Mouse (Mus musculus) midbrain, embryonic 13.5 days (tissue): ENCODE results near the gene Golga7b. TPM values are rescaled to one million over a fixed set of nuclear protein-coding genes. Genes with fewer than 3 reads are reported as not detected.

ENCODE experiments used
- ATAC-seq: fragments of 200-750 bp; cut with Nextera tagmentation; 2 replicates; pipeline ENCODE4 v1.8.0; 2017; ENCODE audit warnings: mild to moderate bottlenecking, moderate TSS enrichment, moderate library complexity
- H3K27ac ChIP-seq: fragments of 300-500 bp; sonication (generic); 2 replicates; pipeline ENCODE4 v1.5.1; 2015; ENCODE audit warnings: inconsistent platforms, mild to moderate bottlenecking, moderate library complexity
- H3K27me3 ChIP-seq: fragments of 300-500 bp; sonication (generic); 2 replicates; pipeline ENCODE4 v1.6.1; 2015; ENCODE audit warnings: mild to moderate bottlenecking, inconsistent platforms
- H3K36me3 ChIP-seq: fragments of 300-500 bp; sonication (generic); 2 replicates; pipeline ENCODE4 v1.6.1; 2015; ENCODE audit warnings: mild to moderate bottlenecking, inconsistent platforms
- H3K4me1 ChIP-seq: fragments of 300-500 bp; sonication (generic); replicated peaks from 2 replicates; pipeline ENCODE4 v1.6.1; 2015; ENCODE audit warnings: inconsistent platforms
- H3K4me2 ChIP-seq: fragments of 300-500 bp; sonication (generic); replicated peaks from 2 replicates; pipeline ENCODE4 v1.6.1; 2015; ENCODE audit warnings: moderate library complexity, mild to moderate bottlenecking, inconsistent platforms
- H3K4me3 ChIP-seq: fragments of 300-500 bp; sonication (generic); replicated peaks from 2 replicates; pipeline ENCODE4 v1.5.1; 2015; ENCODE audit warnings: mild to moderate bottlenecking, inconsistent platforms
- H3K9ac ChIP-seq: fragments of 300-500 bp; sonication (generic); replicated peaks from 2 replicates; pipeline ENCODE4 v1.6.1; 2015; ENCODE audit warnings: mild to moderate bottlenecking, inconsistent platforms
- H3K9me3 ChIP-seq: fragments of 300-500 bp; sonication (generic); 2 replicates; pipeline ENCODE4 v1.6.1; 2016; ENCODE audit warnings: mild to moderate bottlenecking, inconsistent platforms
- WGBS: fragments of 180-500 bp; shearing (Covaris S2); methylation state at CpG from one replicate; pipeline ENCODE4 v1.1.7; 2015; 5-methylcytosine and 5-hydroxymethylcytosine counted together
- polyA plus RNA-seq: library from polyadenylated mRNA; unstranded; fragments of >200 nt; fragmentation: Nextera tagmentation; extraction: Ambion mirVana; gene quantifications from 2 replicates; pipeline ENCODE4 v1.2.1, GENCODE M21; 2015

Golga7b gene
- 26.3 and 27.5 TPM in 2 replicates for polyA plus RNA-seq

DNA sequence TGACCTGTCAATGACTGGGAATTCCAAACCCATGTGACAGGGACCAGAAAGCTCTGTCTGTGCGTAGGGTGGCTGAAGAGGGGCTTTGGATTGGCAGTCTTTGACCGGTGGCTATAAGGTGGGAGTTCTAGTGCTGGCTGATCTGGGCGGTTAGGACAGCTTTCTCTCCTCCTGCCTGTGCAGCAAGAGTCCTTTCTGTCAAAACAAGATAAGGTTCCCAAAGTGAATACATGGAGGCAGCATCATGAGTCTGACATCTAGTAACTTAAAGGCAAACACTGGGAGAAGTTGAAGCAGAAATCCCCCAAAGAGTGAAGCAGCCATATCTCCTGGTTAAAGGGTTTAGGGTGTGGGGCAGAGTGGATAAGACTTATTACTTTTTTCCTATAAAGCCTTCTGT lies at the start of gene Golga7b:
TSS of gene Golga7b (plus strand) at position 56 of the 400 bp plus-strand sequence.
- ATAC-seq, result no peak
- H3K27ac ChIP-seq, result no peak within 1 kb of the TSS
- H3K9ac ChIP-seq, result no peak within 1 kb of the TSS
- H3K4me1 ChIP-seq, result no peaks in the 10 kb centered on the region
- no peak within 1 kb of the TSS for H3K4me2 ChIP-seq
- H3K27me3 ChIP-seq, result no peaks in the 10 kb centered on the region
- H3K9me3 ChIP-seq, result no peaks in the 10 kb centered on the region
- H3K36me3 ChIP-seq, result no peaks in the 10 kb centered on the region
- no peak within 1 kb of the TSS for H3K4me3 ChIP-seq
- WGBS, result 91% methylated on average over 3 of the region's 3 CpGs

- H3K36me3 ChIP-seq, result 0 out of 2 replicates have a peak, but pooled peaks cover 1% of the 10 kb centered on the region
- H3K27me3 ChIP-seq, result peaks cover 51% of the 10 kb centered on the region
- H3K9ac ChIP-seq, result no peak overlapping the region
- H3K9me3 ChIP-seq, result no peaks in the 10 kb centered on the region
- peaks cover 13% of the 10 kb centered on the region for H3K4me1 ChIP-seq
- H3K4me3 ChIP-seq, result no peak overlapping the region
- 41% methylated on average over 11 of the region's 11 CpGs for WGBS
- no peak overlapping the region for H3K4me2 ChIP-seq
- no peak overlapping the region for H3K27ac ChIP-seq
- no peak for ATAC-seq
Observed at GRCm38 (mm10) chr19:42198026-42198425, 49.3 kb upstream of the Golga7b start.

DNA sequence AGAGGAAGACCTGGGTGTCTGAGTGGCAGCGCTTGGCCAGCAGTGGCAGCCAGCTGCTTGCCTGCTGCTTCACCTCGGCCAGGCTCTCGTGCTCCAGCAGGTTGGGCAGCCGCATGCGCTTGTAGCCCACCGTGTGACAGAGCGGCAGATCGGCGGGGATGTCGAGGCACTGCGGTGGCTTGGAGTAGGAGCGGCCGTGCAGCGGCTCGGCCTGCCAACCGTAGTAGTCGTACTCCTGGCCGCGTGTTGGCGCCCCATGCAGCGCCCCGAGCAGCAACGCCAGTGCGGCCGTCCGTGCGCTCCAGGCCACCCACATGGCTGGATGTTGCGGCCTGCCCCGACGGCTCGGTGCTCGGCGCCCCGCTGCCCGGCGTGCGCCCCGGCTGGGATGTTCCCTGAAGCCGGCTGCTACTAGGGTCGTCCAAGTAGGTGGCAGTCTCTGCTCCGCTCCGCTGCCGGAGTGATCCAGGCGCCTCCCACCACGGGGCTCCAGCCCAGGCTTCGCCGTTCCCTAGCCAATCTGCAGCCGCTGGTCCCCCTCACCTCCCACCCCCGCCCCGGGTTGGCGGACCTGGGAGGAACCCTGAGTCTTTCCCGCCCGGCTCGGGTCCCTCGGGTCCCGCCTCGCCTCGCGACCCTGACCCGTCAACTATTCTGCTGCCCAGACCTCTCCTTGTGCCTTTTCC lies 45.5 kb upstream of the Golga7b start, which contains the start of gene Sfrp5:
TSS of gene Sfrp5 (minus strand) at position 557 of the 686 bp plus-strand sequence.
- peak within 1 kb of the TSS; percentile 32; the same call in 1 of the 2 replicates for H3K9ac ChIP-seq

DNA sequence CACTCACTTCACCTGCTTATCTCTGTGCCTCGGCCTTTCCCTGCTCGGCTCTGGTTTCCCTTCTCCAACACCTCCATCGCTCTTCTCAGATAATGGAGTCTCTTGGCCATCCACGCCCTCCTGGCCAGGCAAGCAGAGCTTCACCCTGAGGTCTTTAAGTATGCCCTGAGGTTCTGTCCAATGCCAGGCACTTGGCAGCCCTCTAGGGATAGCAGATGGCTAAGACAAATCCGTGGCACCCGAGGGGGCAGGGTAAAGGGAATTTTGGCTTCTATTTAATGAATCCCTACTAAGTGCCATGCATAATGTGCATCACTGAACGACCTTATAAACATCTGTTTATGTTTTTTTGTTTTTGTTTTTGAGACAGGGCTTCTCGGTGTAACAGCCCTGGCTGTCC lies 44.9 kb upstream of the Golga7b start:
- WGBS, result 41% methylated on average over 8 of the region's 8 CpGs
- peaks cover 67% of the 10 kb centered on the region for H3K27me3 ChIP-seq
- H3K4me3 ChIP-seq, result peak overlapping the region; percentile 32; the same call in 1 of the 2 replicates
- no peaks in the 10 kb centered on the region for H3K9me3 ChIP-seq
- H3K9ac ChIP-seq, result no peak overlapping the region
- peaks cover 13% of the 10 kb centered on the region for H3K4me1 ChIP-seq
- no peak for ATAC-seq
- peak overlapping the region; percentile 49 for H3K4me2 ChIP-seq
- H3K36me3 ChIP-seq, result no peaks in the 10 kb centered on the region
- no peak overlapping the region for H3K27ac ChIP-seq

More for the DNA sequence above, 45.5 kb upstream of the Golga7b start, which contains the start of gene Sfrp5:
- H3K9me3 ChIP-seq, result no peaks in the 10 kb centered on the region
- peaks cover 67% of the 10 kb centered on the region for H3K27me3 ChIP-seq
- H3K4me2 ChIP-seq, result peak within 1 kb of the TSS; percentile 49
- H3K36me3 ChIP-seq, result no peaks in the 10 kb centered on the region
- H3K4me3 ChIP-seq, result peak within 1 kb of the TSS; percentile 32
- under 1% methylated on average over 60 of the region's 60 CpGs for WGBS
- no peak within 1 kb of the TSS for H3K27ac ChIP-seq
- peaks cover 13% of the 10 kb centered on the region for H3K4me1 ChIP-seq
- ATAC-seq, result peak; percentile 40

DNA sequence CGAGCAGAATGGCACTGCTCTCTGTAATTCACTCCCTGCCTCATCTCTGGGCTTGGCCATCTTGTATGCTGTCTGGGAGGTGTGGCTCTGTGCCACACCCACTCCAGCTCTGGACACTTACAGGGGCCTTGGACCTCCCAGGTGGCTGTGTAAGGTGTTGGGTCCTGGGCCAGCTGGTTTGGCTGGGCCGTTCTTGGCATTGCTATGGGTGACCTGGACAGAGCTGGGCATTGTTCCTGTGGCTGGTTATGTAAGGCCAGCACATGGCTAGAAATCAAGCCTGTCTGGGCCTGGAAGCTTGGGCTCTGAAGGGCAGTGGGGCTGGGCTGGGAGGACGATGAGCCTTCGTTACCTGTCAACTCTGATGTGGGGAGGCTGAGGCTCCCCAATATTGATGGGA lies 43.1 kb upstream of the Golga7b start:
- no peak overlapping the region for H3K9ac ChIP-seq
- peaks cover 13% of the 10 kb centered on the region for H3K4me1 ChIP-seq
- no peaks in the 10 kb centered on the region for H3K36me3 ChIP-seq
- no peak for ATAC-seq
- WGBS, result 94% methylated on average over 4 of the region's 4 CpGs
- H3K27ac ChIP-seq, result no peak overlapping the region
- peaks cover 54% of the 10 kb centered on the region for H3K27me3 ChIP-seq
- no peak overlapping the region for H3K4me3 ChIP-seq
- H3K9me3 ChIP-seq, result no peaks in the 10 kb centered on the region
- no peak overlapping the region for H3K4me2 ChIP-seq

GRCm38 (mm10) chr19:42205201-42205600 lies 42.2 kb upstream of the Golga7b start:
- no peaks in the 10 kb centered on the region for H3K36me3 ChIP-seq
- H3K4me1 ChIP-seq, result peaks cover 13% of the 10 kb centered on the region
- no peak overlapping the region for H3K9ac ChIP-seq
- H3K9me3 ChIP-seq, result no peaks in the 10 kb centered on the region
- peaks cover 45% of the 10 kb centered on the region for H3K27me3 ChIP-seq
- H3K4me2 ChIP-seq, result no peak overlapping the region
- 86% methylated on average over 8 of the region's 8 CpGs for WGBS
- H3K4me3 ChIP-seq, result no peak overlapping the region
- no peak overlapping the region for H3K27ac ChIP-seq
- ATAC-seq, result no peak

GRCm38 (mm10) chr19:42209485-42209884 lies 37.9 kb upstream of the Golga7b start:
- Histone ChIP-seq H3K36me3 (no peaks in the 10 kb centered on the region), H3K27ac (no peak overlapping the region), H3K9me3 (no peaks in the 10 kb centered on the region), H3K4me2 (no peak overlapping the region), H3K27me3 (0 out of 2 replicates have a peak, but pooled peaks cover 2% of the 10 kb centered on the region), H3K9ac (no peak overlapping the region), H3K4me3 (no peak overlapping the region), H3K4me1 (no peaks in the 10 kb centered on the region; the same call in 1 of the 2 replicates)
- 70% methylated on average over 7 of the region's 7 CpGs for WGBS
- no peak for ATAC-seq

DNA sequence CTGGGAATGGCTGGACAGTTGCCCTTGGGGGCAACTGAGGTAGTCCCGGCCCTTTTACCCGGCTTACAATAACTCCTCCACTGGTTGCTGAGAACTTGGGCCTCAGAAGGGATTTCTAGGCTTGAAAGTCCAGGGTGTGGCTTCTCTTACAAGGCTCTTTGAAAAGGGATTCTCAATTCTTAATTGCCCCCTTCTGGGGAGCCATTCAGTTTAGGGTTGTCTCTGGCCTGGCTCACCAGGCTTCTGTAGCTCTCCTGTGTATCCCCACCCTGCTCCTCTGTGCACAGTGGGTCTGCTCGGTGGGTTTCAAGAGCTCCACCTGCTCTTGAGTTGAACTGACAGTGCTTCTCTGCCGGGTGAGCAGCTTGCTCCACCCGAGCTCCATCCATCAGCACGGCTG lies 37.4 kb upstream of the Golga7b start:
- no peak overlapping the region for H3K4me2 ChIP-seq
- no peaks in the 10 kb centered on the region for H3K9me3 ChIP-seq
- H3K4me1 ChIP-seq, result no peaks in the 10 kb centered on the region; the same call in 1 of the 2 replicates
- no peak overlapping the region for H3K4me3 ChIP-seq
- no peaks in the 10 kb centered on the region for H3K27me3 ChIP-seq
- H3K36me3 ChIP-seq, result no peaks in the 10 kb centered on the region
- no peak overlapping the region for H3K9ac ChIP-seq
- 68% methylated on average over 6 of the region's 6 CpGs for WGBS
- no peak for ATAC-seq
- no peak overlapping the region for H3K27ac ChIP-seq

- H3K36me3 ChIP-seq, result no peaks in the 10 kb centered on the region
- WGBS, result 66% methylated on average over 8 of the region's 8 CpGs
- H3K27ac ChIP-seq, result no peak overlapping the region
- H3K4me3 ChIP-seq, result no peak overlapping the region
- H3K4me2 ChIP-seq, result no peak overlapping the region
- no peak overlapping the region for H3K9ac ChIP-seq
- no peaks in the 10 kb centered on the region for H3K9me3 ChIP-seq
- no peaks in the 10 kb centered on the region for H3K27me3 ChIP-seq
- H3K4me1 ChIP-seq, result no peaks in the 10 kb centered on the region; the same call in 1 of the 2 replicates
- no peak for ATAC-seq
Observed at GRCm38 (mm10) chr19:42211936-42212335, 35.4 kb upstream of the Golga7b start.

- WGBS, result 88% methylated on average over 2 of the region's 2 CpGs
- H3K4me3 ChIP-seq, result no peak overlapping the region
Observed at GRCm38 (mm10) chr19:42214601-42215000, 32.8 kb upstream of the Golga7b start.

DNA sequence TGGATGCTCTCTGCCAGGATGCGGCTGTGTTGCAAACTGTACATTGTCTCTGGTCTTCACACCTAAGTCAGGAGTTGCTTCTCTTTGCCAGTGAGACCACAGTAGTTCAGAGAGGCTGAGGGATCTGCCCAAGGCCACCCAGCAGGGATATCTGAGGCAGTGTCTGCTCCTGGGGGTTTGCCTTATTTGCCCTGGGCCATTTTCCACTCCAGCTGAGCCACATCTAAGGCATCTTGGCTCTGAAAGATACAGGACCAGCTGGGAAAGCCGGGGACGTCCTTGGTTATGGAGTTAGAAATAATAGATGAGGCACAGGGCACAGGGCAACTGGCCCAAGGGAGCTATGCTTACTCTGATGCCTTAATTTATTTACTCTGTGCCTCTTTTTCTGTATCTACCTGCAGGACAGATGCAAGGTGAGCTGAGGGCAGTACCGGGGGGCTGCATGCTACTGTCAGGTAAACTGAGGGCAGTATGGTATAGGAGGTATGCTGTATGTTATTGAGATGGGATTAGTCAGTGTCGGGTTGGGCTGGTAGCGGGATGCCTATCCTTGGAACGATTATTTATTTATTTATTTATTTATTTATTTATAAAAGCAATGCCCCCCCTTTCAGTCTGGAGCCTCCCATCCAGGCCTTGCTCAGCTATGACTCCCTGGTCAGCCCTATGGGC lies 30.5 kb upstream of the Golga7b start:
- H3K27ac ChIP-seq, result no peak overlapping the region
- 70% methylated on average over 7 of the region's 7 CpGs for WGBS
- peak; percentile 55 for ATAC-seq
- no peak overlapping the region for H3K4me2 ChIP-seq
- H3K4me3 ChIP-seq, result no peak overlapping the region
- no peaks in the 10 kb centered on the region for H3K9me3 ChIP-seq
- H3K4me1 ChIP-seq, result no peaks in the 10 kb centered on the region
- no peaks in the 10 kb centered on the region for H3K36me3 ChIP-seq
- H3K27me3 ChIP-seq, result no peaks in the 10 kb centered on the region
- no peak overlapping the region for H3K9ac ChIP-seq

More at GRCm38 (mm10) chr19:42214601-42215000, 32.8 kb upstream of the Golga7b start:
- Histone ChIP-seq H3K9ac (no peak overlapping the region), H3K36me3 (no peaks in the 10 kb centered on the region), H3K27me3 (no peaks in the 10 kb centered on the region), H3K4me1 (no peaks in the 10 kb centered on the region; the same call in 1 of the 2 replicates), H3K9me3 (no peaks in the 10 kb centered on the region), H3K4me2 (no peak overlapping the region), H3K27ac (no peak overlapping the region)
- no peak for ATAC-seq

- H3K9me3 ChIP-seq, result no peaks in the 10 kb centered on the region
- H3K4me1 ChIP-seq, result no peaks in the 10 kb centered on the region
- no peak overlapping the region for H3K27ac ChIP-seq
- no peak overlapping the region for H3K4me3 ChIP-seq
- H3K36me3 ChIP-seq, result no peaks in the 10 kb centered on the region
- 9% methylated on average over 2 of the region's 2 CpGs for WGBS
- H3K4me2 ChIP-seq, result no peak overlapping the region
- no peaks in the 10 kb centered on the region for H3K27me3 ChIP-seq
- H3K9ac ChIP-seq, result no peak overlapping the region
- ATAC-seq, result peak; percentile 65
Observed at GRCm38 (mm10) chr19:42217374-42217763, 30.0 kb upstream of the Golga7b start.
